Mouse (Mus musculus): ENCODE measurements around the gene Ankrd12. TPM values are rescaled to one million over a fixed set of nuclear protein-coding genes. Genes with fewer than 3 reads are reported as not detected.

The Ankrd12 gene
- total and polyA plus RNA-seq, 2 experiments from 2014 or later: 63.4 to 229 TPM

- Histone ChIP-seq H3K27ac (ENCODE audit: low read depth, low read length) (no peak overlapping the region), H3K4me2 (ENCODE audit: low read depth, low read length, poor library complexity, severe bottlenecking) (no peak overlapping the region), H3K9ac (replicated peaks; ENCODE audit: low read length, poor library complexity, severe bottlenecking) (no peak overlapping the region), H3K36me3 (ENCODE audit: insufficient read depth, low read length) (peaks cover 11% of the 10 kb centered on the region; the same call in 1 of the 2 replicates), H3K9me3 (ENCODE audit: low read length) (no peaks in the 10 kb centered on the region), H3K4me1 (ENCODE audit: insufficient read depth, low read length) (no peaks in the 10 kb centered on the region), H3K27me3 (ENCODE audit: insufficient read depth, low read length) (no peaks in the 10 kb centered on the region), H3K4me3 (ENCODE audit: low read depth, low read length) (no peak overlapping the region)
- no peak for TF ChIP-seq CTCF (IDR thresholded peaks at IDR 0.05)
- DNase-seq (ENCODE audit: low spot score) (no peak), ATAC-seq (ENCODE audit: low FRiP score) (no peak)
- WGBS: 95% methylated on average over 6 of the region's 6 CpGs
Observed at GRCm38 (mm10) chr17:65941275-65941674, 135.6 kb downstream of the Ankrd12 start.

DNA sequence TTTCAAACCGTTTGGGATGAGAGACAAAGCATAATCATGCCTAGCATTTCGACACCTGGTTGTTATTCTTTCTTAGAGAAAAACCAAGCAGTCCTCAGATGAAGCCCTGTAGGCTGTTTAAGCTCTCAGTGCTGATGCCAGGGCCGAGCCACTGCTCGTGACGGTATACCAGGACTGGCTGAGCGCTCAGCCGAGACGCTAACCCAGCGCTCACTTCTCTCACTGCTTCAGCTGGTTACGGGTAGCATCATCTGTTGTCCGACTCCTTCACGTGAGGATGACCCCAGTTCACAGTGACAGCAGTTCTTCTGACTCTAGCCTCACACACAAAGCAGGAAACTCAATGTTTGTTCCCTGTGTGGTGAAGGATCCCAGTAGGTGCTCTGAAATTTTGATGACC, 136.7 kb downstream of the Ankrd12 start:
- TF ChIP-seq CTCF (IDR thresholded peaks at IDR 0.05): no peak
- H3K9me3 ChIP-seq (ENCODE audit: low read length): no peaks in the 10 kb centered on the region
- DNase-seq (ENCODE audit: low spot score) (no peak), ATAC-seq (ENCODE audit: low FRiP score) (no peak)
- no peak overlapping the region for H3K9ac ChIP-seq (replicated peaks; ENCODE audit: low read length, poor library complexity, severe bottlenecking)
- H3K4me2 ChIP-seq (ENCODE audit: low read depth, low read length, poor library complexity, severe bottlenecking): no peak overlapping the region
- H3K36me3 ChIP-seq (ENCODE audit: insufficient read depth, low read length): peaks cover 11% of the 10 kb centered on the region
- 70% methylated on average over 12 of the region's 12 CpGs for WGBS
- no peaks in the 10 kb centered on the region for H3K4me1 ChIP-seq (ENCODE audit: insufficient read depth, low read length)
- H3K27ac ChIP-seq (ENCODE audit: low read depth, low read length): no peak overlapping the region
- H3K27me3 ChIP-seq (ENCODE audit: insufficient read depth, low read length): no peaks in the 10 kb centered on the region
- no peak overlapping the region for H3K4me3 ChIP-seq (ENCODE audit: low read depth, low read length)

GRCm38 (mm10) chr17:65939461-65940192, 137.3 kb downstream of the Ankrd12 start:
- H3K27ac ChIP-seq (ENCODE audit: low read depth, low read length): no peak overlapping the region

GRCm38 (mm10) chr17:65937671-65938070, 139.2 kb downstream of the Ankrd12 start:
- 94% methylated on average over 9 of the region's 9 CpGs for WGBS
- H3K9ac ChIP-seq (replicated peaks; ENCODE audit: low read length, poor library complexity, severe bottlenecking): no peak overlapping the region
- DNase-seq (ENCODE audit: low spot score): no peak
- no peak for TF ChIP-seq CTCF (IDR thresholded peaks at IDR 0.05)
- H3K36me3 ChIP-seq (ENCODE audit: insufficient read depth, low read length): peaks cover 22% of the 10 kb centered on the region
- no peak overlapping the region for H3K4me3 ChIP-seq (ENCODE audit: low read depth, low read length)
- ATAC-seq (ENCODE audit: low FRiP score): no peak
- no peak overlapping the region for H3K27ac ChIP-seq (ENCODE audit: low read depth, low read length)
- no peaks in the 10 kb centered on the region for H3K4me1 ChIP-seq (ENCODE audit: insufficient read depth, low read length)
- H3K9me3 ChIP-seq (ENCODE audit: low read length): no peaks in the 10 kb centered on the region
- no peak overlapping the region for H3K4me2 ChIP-seq (ENCODE audit: low read depth, low read length, poor library complexity, severe bottlenecking)
- no peaks in the 10 kb centered on the region for H3K27me3 ChIP-seq (ENCODE audit: insufficient read depth, low read length)

More at GRCm38 (mm10) chr17:65939461-65940192, 137.3 kb downstream of the Ankrd12 start:
- Histone ChIP-seq H3K36me3 (ENCODE audit: insufficient read depth, low read length) (peaks cover 11% of the 10 kb centered on the region), H3K4me1 (ENCODE audit: insufficient read depth, low read length) (no peaks in the 10 kb centered on the region), H3K9ac (replicated peaks; ENCODE audit: low read length, poor library complexity, severe bottlenecking) (no peak overlapping the region), H3K9me3 (ENCODE audit: low read length) (no peaks in the 10 kb centered on the region), H3K27me3 (ENCODE audit: insufficient read depth, low read length) (no peaks in the 10 kb centered on the region), H3K4me2 (ENCODE audit: low read depth, low read length, poor library complexity, severe bottlenecking) (no peak overlapping the region), H3K4me3 (ENCODE audit: low read depth, low read length) (no peak overlapping the region)
- DNase-seq (ENCODE audit: low spot score): no peak
- WGBS: 70% methylated on average over 14 of the region's 14 CpGs
- no peak for TF ChIP-seq CTCF (IDR thresholded peaks at IDR 0.05)
- no peak for ATAC-seq (ENCODE audit: low FRiP score)

GRCm38 (mm10) chr17:65933741-65934140, 143.1 kb downstream of the Ankrd12 start:
- H3K4me2 ChIP-seq (ENCODE audit: low read depth, low read length, poor library complexity, severe bottlenecking): no peak overlapping the region
- H3K4me3 ChIP-seq (ENCODE audit: low read depth, low read length): no peak overlapping the region
- no peaks in the 10 kb centered on the region for H3K4me1 ChIP-seq (ENCODE audit: insufficient read depth, low read length)
- no peaks in the 10 kb centered on the region for H3K9me3 ChIP-seq (ENCODE audit: low read length)
- peaks cover 29% of the 10 kb centered on the region for H3K36me3 ChIP-seq (ENCODE audit: insufficient read depth, low read length)
- H3K27ac ChIP-seq (ENCODE audit: low read depth, low read length): no peak overlapping the region
- ATAC-seq (ENCODE audit: low FRiP score): no peak
- 99% methylated on average over 2 of the region's 2 CpGs for WGBS
- H3K9ac ChIP-seq (replicated peaks; ENCODE audit: low read length, poor library complexity, severe bottlenecking): no peak overlapping the region
- H3K27me3 ChIP-seq (ENCODE audit: insufficient read depth, low read length): no peaks in the 10 kb centered on the region
- peak; percentile 56 for TF ChIP-seq CTCF (IDR thresholded peaks at IDR 0.05)
- DNase-seq (ENCODE audit: low spot score): no peak

- 34% methylated on average over 6 of the region's 6 CpGs for WGBS
- no peaks in the 10 kb centered on the region for H3K4me1 ChIP-seq (ENCODE audit: insufficient read depth, low read length)
- H3K4me3 ChIP-seq (ENCODE audit: low read depth, low read length): no peak overlapping the region
- ATAC-seq (ENCODE audit: low FRiP score): no peak
- no peak for DNase-seq (ENCODE audit: low spot score)
- H3K9me3 ChIP-seq (ENCODE audit: low read length): no peaks in the 10 kb centered on the region
- H3K4me2 ChIP-seq (ENCODE audit: low read depth, low read length, poor library complexity, severe bottlenecking): no peak overlapping the region
- peaks cover 27% of the 10 kb centered on the region for H3K36me3 ChIP-seq (ENCODE audit: insufficient read depth, low read length)
- H3K27ac ChIP-seq (ENCODE audit: low read depth, low read length): no peak overlapping the region
- H3K27me3 ChIP-seq (ENCODE audit: insufficient read depth, low read length): no peaks in the 10 kb centered on the region
- H3K9ac ChIP-seq (replicated peaks; ENCODE audit: low read length, poor library complexity, severe bottlenecking): no peak overlapping the region
- no peak for TF ChIP-seq CTCF (IDR thresholded peaks at IDR 0.05)
Observed at GRCm38 (mm10) chr17:65931525-65931924, 145.4 kb downstream of the Ankrd12 start.

All from midbrain, postnatal 0 days (tissue).